Mouse (Mus musculus) intestine, embryonic 14.5 days (tissue): ENCODE measurements around the gene Erp29. TPM values are rescaled to one million over a fixed set of nuclear protein-coding genes. Genes with fewer than 3 reads are reported as not detected.

ENCODE experiments used
- ATAC-seq: fragments of 200-750 bp; cut with Nextera tagmentation; replicated peaks from 2 replicates; pipeline ENCODE4 v1.8.0; 2017; ENCODE audit warnings: low read depth, moderate number of reproducible peaks, moderate TSS enrichment, moderate library complexity; ENCODE audit not compliant: low FRiP score, low TSS enrichment
- DNase-seq: peaks from one replicate; pipeline ENCODE4 v3.0.0-alpha.2; 2018; ENCODE audit warnings: low spot score
- H3K27ac ChIP-seq: fragments of 300-500 bp; sonication (generic); 2 replicates; pipeline ENCODE4 v1.5.1; 2014; ENCODE audit warnings: low read depth, mild to moderate bottlenecking, control low read depth
- H3K27me3 ChIP-seq: fragments of 300-500 bp; sonication (generic); replicated peaks from 2 replicates; pipeline ENCODE4 v1.6.1; 2014; ENCODE audit warnings: low read length, control low read depth; ENCODE audit not compliant: control insufficient read depth, insufficient read depth
- H3K36me3 ChIP-seq: fragments of 300-500 bp; sonication (generic); 2 replicates; pipeline ENCODE4 v1.6.1; 2014; ENCODE audit warnings: low read length, control low read depth; ENCODE audit not compliant: control insufficient read depth, insufficient read depth
- H3K4me1 ChIP-seq: fragments of 300-500 bp; sonication (generic); replicated peaks from 2 replicates; pipeline ENCODE4 v1.6.1; 2014; ENCODE audit warnings: low read length, control low read depth, mixed read lengths; ENCODE audit not compliant: control insufficient read depth, insufficient read depth
- H3K4me2 ChIP-seq: fragments of 300-500 bp; sonication (generic); 2 replicates; pipeline ENCODE4 v1.6.1; 2014; ENCODE audit warnings: low read length
- H3K4me3 ChIP-seq: fragments of 300-500 bp; sonication (generic); 2 replicates; pipeline ENCODE4 v1.5.1; 2014; ENCODE audit warnings: low read depth, low read length, control low read depth, mixed read lengths
- H3K9ac ChIP-seq: fragments of 300-500 bp; sonication (generic); 2 replicates; pipeline ENCODE4 v1.6.1; 2014; ENCODE audit warnings: mild to moderate bottlenecking, low read length
- H3K9me3 ChIP-seq: fragments of 300-500 bp; sonication (generic); 2 replicates; pipeline ENCODE4 v1.6.1; 2016; ENCODE audit warnings: low read length, control low read depth; ENCODE audit not compliant: control insufficient read depth
- WGBS: fragments of 180-500 bp; shearing (Covaris S2); extraction: QIAGEN DNeasy Blood & Tissue Kit; methylation state at CpG from one replicate; pipeline ENCODE4 v1.1.7; 2014; 5-methylcytosine and 5-hydroxymethylcytosine counted together
- polyA plus RNA-seq: library from polyadenylated mRNA; unstranded; fragments of >200 nt; fragmentation: Nextera tagmentation; extraction: Ambion mirVana; gene quantifications from 2 replicates; pipeline ENCODE4 v1.2.1, GENCODE M21; 2014

The Erp29 gene
- polyA plus RNA-seq, 1 experiment from 2014 or later, result 164 TPM

GRCm38 (mm10) chr5:121380692-121381091 lies 71.6 kb downstream of the Erp29 start:
- DNase-seq (no peak), ATAC-seq (no peak)
- H3K27ac ChIP-seq, result no peak overlapping the region
- H3K27me3 ChIP-seq, result no peaks in the 10 kb centered on the region
- WGBS, result 96% methylated on average over 2 of the region's 2 CpGs
- no peak overlapping the region for H3K9ac ChIP-seq
- H3K4me2 ChIP-seq, result no peak overlapping the region
- 0 out of 2 replicates have a peak, but pooled peaks cover 6% of the 10 kb centered on the region for H3K4me1 ChIP-seq
- no peaks in the 10 kb centered on the region for H3K9me3 ChIP-seq
- H3K36me3 ChIP-seq, result peaks cover 68% of the 10 kb centered on the region
- no peak overlapping the region for H3K4me3 ChIP-seq

GRCm38 (mm10) chr5:121378678-121379256 lies 73.5 kb downstream of the Erp29 start:
- Histone ChIP-seq H3K4me2 (no peak overlapping the region), H3K9me3 (no peaks in the 10 kb centered on the region), H3K36me3 (peaks cover 84% of the 10 kb centered on the region), H3K9ac (no peak overlapping the region), H3K27ac (no peak overlapping the region), H3K4me3 (no peak overlapping the region), H3K27me3 (no peaks in the 10 kb centered on the region), H3K4me1 (no peaks in the 10 kb centered on the region)
- no peak for DNase-seq
- ATAC-seq, result no peak
- 90% methylated on average over 13 of the region's 13 CpGs for WGBS

Other genes with a start within 250 kb of the Erp29 start
- 766 and 768 TPM in 2 replicates for gene Rpl6, start 248.0 kb downstream of the Erp29 start, polyA plus RNA-seq
- gene Hectd4, start 232.3 kb downstream of the Erp29 start, polyA plus RNA-seq, result 8.0 and 8.1 TPM in 2 replicates
- 72.4 and 74.9 TPM in 2 replicates for gene Trafd1, start 66.9 kb downstream of the Erp29 start, polyA plus RNA-seq
- gene Naa25, start 54.6 kb downstream of the Erp29 start, polyA plus RNA-seq, result 47.4 and 53.2 TPM in 2 replicates
- gene Tmem116, start 613 bp downstream of the Erp29 start, polyA plus RNA-seq, result 1.8 and 2.7 TPM in 2 replicates
- 0.07 and 0.16 TPM in 2 replicates for gene Adam1b, start 50.9 kb upstream of the Erp29 start, polyA plus RNA-seq
- gene Adam1a, start 93.0 kb upstream of the Erp29 start, polyA plus RNA-seq, result 1.6 and 2.1 TPM in 2 replicates
- gene Gm42878, start 93.0 kb upstream of the Erp29 start, polyA plus RNA-seq, result not detected in 2 replicates
- gene Mapkapk5, start 93.4 kb upstream of the Erp29 start, polyA plus RNA-seq, result 48.8 and 59.8 TPM in 2 replicates
- 70.2 and 76.5 TPM in 2 replicates for gene Aldh2, start 141.3 kb upstream of the Erp29 start, polyA plus RNA-seq
- 2.4 and 3.4 TPM in 2 replicates for gene Acad12, start 166.4 kb upstream of the Erp29 start, polyA plus RNA-seq
- 4.3 and 4.7 TPM in 2 replicates for gene Acad10, start 208.0 kb upstream of the Erp29 start, polyA plus RNA-seq
- gene Brap, start 208.1 kb upstream of the Erp29 start, polyA plus RNA-seq, result 31.5 and 32.8 TPM in 2 replicates